Mouse (Mus musculus): Measurements from ENCODE around the gene Akr7a5. TPM values are rescaled to one million over a fixed set of nuclear protein-coding genes. Genes with fewer than 3 reads are reported as not detected.

The Akr7a5 gene
- total and polyA plus RNA-seq, 3 experiments: 39.4 to 43.2 TPM; not detected in 1

- TF ChIP-seq BHLHE40 (IDR thresholded peaks at IDR 0.05; ENCODE audit: borderline replicate concordance, low read depth, low read length): peak; percentile 92
- no peak for TF ChIP-seq CHD2 (IDR thresholded peaks at IDR 0.05; ENCODE audit: low read length)
- peak; percentile 78 for TF ChIP-seq POLR2AphosphoS2 (IDR thresholded peaks at IDR 0.05; ENCODE audit: low read length)
- TF ChIP-seq ETS1 (IDR thresholded peaks at IDR 0.05; ENCODE audit: low read depth, low read length): 0 out of 2 replicates have a peak, but pooled peaks have one; percentile 10
- TF ChIP-seq MAX (IDR thresholded peaks at IDR 0.05; ENCODE audit: low read length): peak; percentile 91
- no peak for TF ChIP-seq GATA1 (IDR thresholded peaks at IDR 0.05; ENCODE audit: low read depth, low read length)
- TF ChIP-seq MXI1 (IDR thresholded peaks at IDR 0.05; ENCODE audit: low read depth, low read length): peak; percentile 98
- TF ChIP-seq SMC3 (IDR thresholded peaks at IDR 0.05; ENCODE audit: low read depth, low read length): no peak
- TF ChIP-seq RAD21 (IDR thresholded peaks at IDR 0.05; ENCODE audit: low read depth, low read length): no peak
- no peak for TF ChIP-seq CHD1 (IDR thresholded peaks at IDR 0.05; ENCODE audit: low read depth, low read length)
- TF ChIP-seq NRF1 (IDR thresholded peaks at IDR 0.05; ENCODE audit: insufficient read depth, low read depth, low read length, poor library complexity, severe bottlenecking): no peak; the same call in 1 of the 2 replicates
- no peak for TF ChIP-seq MYB (IDR thresholded peaks at IDR 0.05; ENCODE audit: low read depth, low read length)
- TF ChIP-seq MEF2A (IDR thresholded peaks at IDR 0.05; ENCODE audit: extremely low read depth, insufficient replicate concordance, low read depth, low read length, poor library complexity, severe bottlenecking): no peak
- TF ChIP-seq JUND (IDR thresholded peaks at IDR 0.05; ENCODE audit: low read depth, low read length): no peak
- no peak for TF ChIP-seq ZKSCAN1 (IDR thresholded peaks at IDR 0.05; ENCODE audit: low read depth, low read length)
- TF ChIP-seq KAT2A (conservative IDR thresholded peaks at IDR 0.05; ENCODE audit: low read depth, low read length): peak; percentile 60; the same call in 1 of the 2 replicates
Observed at GRCm38 (mm10) chr4:139351931-139352711, 41.6 kb downstream of the Akr7a5 start, which contains the start of the genes Mrto4, Emc1 and Ubr4 (continued).

- Histone ChIP-seq H3K4me3 (ENCODE audit: control insufficient read depth in 1 of 2, insufficient read depth in 1 of 2, low read depth in 2 of 2, low read length in 2 of 2) (peak overlapping the region; percentile 97 to 99), H3K36me3 (ENCODE audit: control insufficient read depth in 1 of 2, insufficient read depth in 2 of 2, low read length in 2 of 2) (peaks cover 3 to 9% of the 10 kb centered on the region in 2 experiments; a peak in 3 of 4 replicates), H3K79me2 (ENCODE audit: control insufficient read depth, insufficient read depth, low read length, poor library complexity) (peaks cover 39% of the 10 kb centered on the region), H3K27me3 (ENCODE audit: control insufficient read depth in 1 of 2, insufficient read depth in 2 of 2, low read length in 2 of 2) (no peaks in the 10 kb centered on the region), H3K9ac (ENCODE audit: control insufficient read depth, low read depth, low read length, poor library complexity, severe bottlenecking) (peak overlapping the region; percentile 96), H3K27ac (ENCODE audit: control insufficient read depth, low read depth, low read length) (peak overlapping the region; percentile 88), H3K9me3 (replicated peaks; ENCODE audit: insufficient read depth, low read length) (no peaks in the 10 kb centered on the region), H3K4me1 (ENCODE audit: control insufficient read depth in 1 of 2, insufficient read depth in 2 of 2, low read length in 2 of 2) (0 out of 4 replicates have a peak, but pooled peaks cover 0 to 11% of the 10 kb centered on the region in 2 experiments)
- no peak for TF ChIP-seq HCFC1 (IDR thresholded peaks at IDR 0.05; ENCODE audit: low read depth, low read length)
- TF ChIP-seq RAD21 (IDR thresholded peaks at IDR 0.05; ENCODE audit: low read depth, low read length): no peak
- TF ChIP-seq USF1 (IDR thresholded peaks at IDR 0.05; ENCODE audit: low read depth, low read length): no peak
- no peak for TF ChIP-seq CHD1 (IDR thresholded peaks at IDR 0.05; ENCODE audit: low read depth, low read length)
- TF ChIP-seq MEF2A (IDR thresholded peaks at IDR 0.05; ENCODE audit: extremely low read depth, insufficient replicate concordance, low read depth, low read length, poor library complexity, severe bottlenecking): no peak
- no peak for TF ChIP-seq TAL1 (IDR thresholded peaks at IDR 0.05; ENCODE audit: low read length)
- TF ChIP-seq ZMIZ1 (IDR thresholded peaks at IDR 0.05; ENCODE audit: low read depth, low read length): no peak
- no peak for TF ChIP-seq CTCF (IDR thresholded peaks at IDR 0.05 in 2 of 3, conservative IDR thresholded peaks at IDR 0.05 in 1 of 3; ENCODE audit: control insufficient read depth in 1 of 3, insufficient read depth in 1 of 3, low read depth in 2 of 3, low read length in 3 of 3, poor library complexity in 1 of 3, severe bottlenecking in 1 of 3)
- no peak for TF ChIP-seq UBTF (IDR thresholded peaks at IDR 0.05; ENCODE audit: borderline replicate concordance, insufficient read depth, low read depth, low read length)
- TF ChIP-seq USF2 (IDR thresholded peaks at IDR 0.05; ENCODE audit: borderline replicate concordance in 1 of 2, insufficient read depth in 1 of 2, low read depth in 1 of 2, low read length in 2 of 2): no peak
- DNase-seq (ENCODE audit: low read depth, low spot score): no peak
Observed at GRCm38 (mm10) chr4:139352832-139353231, 42.3 kb downstream of the Akr7a5 start.
